Mouse (Mus musculus) splenic B cell, adult 2 months (primary cell): ENCODE data around the gene Il11ra1.
"Not testable (repeated sequence)": the region's sequence is repeated elsewhere in the genome, so short reads cannot be mapped to it uniquely, and the experiment has no call there.

Experiments
- DNase-seq: peaks from one replicate; pipeline ENCODE4 v3.0.0-alpha.2; 2011; ENCODE audit warnings: low read depth, low spot score
- H3K27me3 ChIP-seq: 2 replicates; pipeline ENCODE4 v1.6.1; 2012; ENCODE audit warnings: mild to moderate bottlenecking, low read length, moderate library complexity, mixed read lengths; ENCODE audit not compliant: control insufficient read depth, poor library complexity, insufficient read depth, severe bottlenecking
- H3K36me3 ChIP-seq: 2 replicates; pipeline ENCODE4 v1.6.1; 2012; ENCODE audit warnings: mild to moderate bottlenecking, low read length, moderate library complexity, mixed read lengths; ENCODE audit not compliant: control insufficient read depth, poor library complexity, insufficient read depth, severe bottlenecking

The Il11ra1 gene

GRCm38 (mm10) chr4:41671963-41672480, 27.8 kb upstream of the Il11ra1 start:
- no peaks in the 10 kb centered on the region for H3K27me3 ChIP-seq
- no peaks in the 10 kb centered on the region for H3K36me3 ChIP-seq
- no peak for DNase-seq

DNA sequence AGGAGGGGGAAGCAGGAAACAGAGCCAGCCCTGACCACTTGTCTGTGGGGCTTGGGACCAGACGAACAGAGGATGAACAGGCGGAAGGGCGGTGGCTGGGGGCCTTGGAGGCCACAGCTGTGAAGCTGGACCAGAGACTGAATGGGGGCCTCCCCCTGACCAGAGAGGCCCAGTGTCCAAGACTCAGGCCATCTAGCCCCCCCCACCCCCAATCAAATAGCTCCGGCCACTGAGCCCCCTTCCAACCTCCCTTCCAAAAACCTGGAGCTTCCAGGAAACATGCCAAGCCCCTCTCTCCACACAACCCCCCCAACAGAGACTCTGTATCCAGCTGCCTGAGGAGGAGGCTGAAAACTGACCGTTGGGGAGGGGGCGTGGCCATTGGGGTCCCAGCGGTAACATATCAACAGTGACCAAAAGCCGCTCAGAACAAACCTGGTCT, 27.2 kb upstream of the Il11ra1 start:
- Histone ChIP-seq H3K36me3 (no peaks in the 10 kb centered on the region), H3K27me3 (no peaks in the 10 kb centered on the region)
- no peak for DNase-seq

DNA sequence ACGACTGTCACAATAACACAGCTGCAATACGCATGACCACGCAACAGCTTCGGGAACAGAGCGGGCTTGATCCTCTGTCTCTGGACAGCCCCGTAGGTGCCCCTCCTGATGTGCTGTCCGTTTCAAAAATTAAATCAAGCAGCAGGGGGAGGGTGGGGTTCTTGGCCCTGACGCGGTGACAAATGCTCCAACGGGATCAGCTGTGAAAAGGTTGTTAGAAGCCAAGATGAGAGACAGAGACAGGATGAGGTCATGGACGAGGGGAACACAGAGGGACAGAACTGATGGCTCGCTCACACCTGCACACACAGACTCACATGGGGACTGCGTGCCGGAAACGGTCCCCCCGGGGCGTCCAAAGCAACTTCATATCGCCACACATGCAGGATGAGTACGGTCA, 26.6 kb upstream of the Il11ra1 start:
- Histone ChIP-seq H3K36me3 (no peaks in the 10 kb centered on the region), H3K27me3 (no peaks in the 10 kb centered on the region)
- DNase-seq: no peak

DNA sequence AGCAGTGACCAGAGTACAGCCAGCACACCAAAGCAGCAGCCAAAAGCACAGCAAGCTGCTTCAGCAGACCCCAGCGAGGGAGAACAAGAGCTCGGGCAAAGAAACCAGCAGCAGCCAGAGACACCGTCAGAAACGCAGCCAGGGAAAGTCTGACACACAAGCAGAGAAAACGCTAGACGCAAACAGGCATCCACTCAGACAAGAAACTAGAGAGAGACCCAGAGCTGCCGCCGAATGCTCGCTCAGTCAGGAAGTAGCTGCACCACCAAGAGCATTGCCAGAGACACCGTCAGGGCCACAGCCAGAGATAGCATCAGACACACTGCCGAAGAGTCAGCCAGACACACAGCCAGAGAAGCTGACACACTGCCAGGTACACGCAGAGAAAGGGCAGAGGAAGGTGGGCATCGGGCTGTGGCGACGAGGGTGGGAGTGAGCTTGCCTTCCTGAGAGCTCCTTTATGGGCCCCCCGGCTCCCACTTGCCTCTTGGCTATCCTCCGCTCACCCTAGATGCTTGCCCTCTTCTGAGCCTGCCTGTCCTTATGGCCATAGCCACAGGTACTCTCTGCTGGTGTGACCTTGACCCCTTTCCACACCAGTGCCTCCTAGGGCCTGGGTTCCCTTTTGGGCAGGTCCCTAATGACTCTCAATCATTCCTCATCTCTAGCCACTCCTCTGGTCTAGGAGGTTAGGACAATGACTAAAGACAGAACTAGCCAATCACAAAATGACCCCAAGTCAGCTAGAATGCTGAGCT, 23.4 kb upstream of the Il11ra1 start:
- DNase-seq: no peak
- H3K27me3 ChIP-seq: no peaks in the 10 kb centered on the region
- no peaks in the 10 kb centered on the region for H3K36me3 ChIP-seq

- no peaks in the 10 kb centered on the region for H3K36me3 ChIP-seq
- no peaks in the 10 kb centered on the region for H3K27me3 ChIP-seq
- DNase-seq: no peak
Observed at GRCm38 (mm10) chr4:41677006-41677629, 22.7 kb upstream of the Il11ra1 start.

GRCm38 (mm10) chr4:41678863-41679262, 20.9 kb upstream of the Il11ra1 start:
- H3K27me3 ChIP-seq: no peaks in the 10 kb centered on the region
- no peaks in the 10 kb centered on the region for H3K36me3 ChIP-seq
- no peak for DNase-seq

- H3K27me3 ChIP-seq: no peaks in the 10 kb centered on the region
- no peaks in the 10 kb centered on the region for H3K36me3 ChIP-seq
- no peak for DNase-seq
Observed at GRCm38 (mm10) chr4:41679291-41679690, 20.5 kb upstream of the Il11ra1 start.

- Histone ChIP-seq H3K36me3 (no peaks in the 10 kb centered on the region), H3K27me3 (no peaks in the 10 kb centered on the region)
- no peak for DNase-seq
Observed at GRCm38 (mm10) chr4:41681176-41681575, 18.6 kb upstream of the Il11ra1 start.

- Histone ChIP-seq H3K27me3 (no peaks in the 10 kb centered on the region), H3K36me3 (no peaks in the 10 kb centered on the region)
- no peak for DNase-seq
Observed at GRCm38 (mm10) chr4:41681947-41682346, 17.8 kb upstream of the Il11ra1 start.

DNA sequence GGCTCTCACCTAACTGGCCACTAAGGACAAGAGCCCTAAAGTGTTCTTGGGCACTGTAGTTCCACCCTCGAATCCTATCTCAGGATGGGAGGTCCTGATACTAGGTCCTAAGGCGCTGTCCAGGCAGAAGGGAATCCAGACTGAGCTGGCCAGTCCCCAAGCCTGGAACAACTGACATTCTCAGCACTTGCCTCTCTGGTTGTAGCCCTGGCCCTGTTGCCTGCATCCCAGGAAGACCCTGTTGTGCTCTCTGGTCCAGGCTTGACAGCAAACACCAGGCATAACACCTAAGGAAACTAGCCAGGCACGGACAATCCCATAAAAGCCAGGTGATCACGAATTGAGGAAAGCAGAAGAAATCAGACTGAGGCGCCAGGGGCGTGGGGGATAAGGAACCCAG, 17.0 kb upstream of the Il11ra1 start:
- no peaks in the 10 kb centered on the region for H3K36me3 ChIP-seq
- H3K27me3 ChIP-seq: no peaks in the 10 kb centered on the region
- DNase-seq: no peak

DNA sequence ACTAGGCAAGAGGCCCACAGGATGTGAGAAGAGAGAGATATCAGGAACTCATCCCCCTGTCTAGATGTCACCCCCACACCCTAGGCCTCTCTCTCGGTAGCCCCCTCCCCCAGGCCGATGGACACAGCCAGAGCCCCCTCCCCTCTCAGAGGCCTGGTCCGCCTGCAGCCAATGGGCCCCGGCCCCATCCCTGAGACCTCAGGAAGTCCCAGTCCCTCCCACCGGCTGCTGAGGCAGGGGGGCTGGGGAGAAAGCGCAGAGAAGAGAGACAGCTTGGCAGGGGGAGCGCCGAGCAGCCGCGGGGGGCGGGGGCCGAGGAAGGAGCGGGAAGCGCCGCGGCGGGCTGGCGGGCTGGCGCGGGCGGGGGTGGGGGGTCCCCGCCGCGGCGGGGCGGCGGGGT, 16.5 kb upstream of the Il11ra1 start:
- not testable (repeated sequence) for H3K27me3 ChIP-seq, H3K36me3 ChIP-seq, DNase-seq

- H3K27me3 ChIP-seq, H3K36me3 ChIP-seq, DNase-seq: not testable (repeated sequence)
Observed at GRCm38 (mm10) chr4:41684131-41684930, 15.5 kb upstream of the Il11ra1 start.

GRCm38 (mm10) chr4:41684931-41685453, 14.8 kb upstream of the Il11ra1 start:
- not testable (repeated sequence) for DNase-seq, H3K27me3 ChIP-seq, H3K36me3 ChIP-seq

GRCm38 (mm10) chr4:41685882-41686492, 13.8 kb upstream of the Il11ra1 start:
- H3K36me3 ChIP-seq, H3K27me3 ChIP-seq, DNase-seq: not testable (repeated sequence)
